Mouse (Mus musculus) cerebellum, adult 18-20 months (tissue): ENCODE data around the gene Ftl1.
A peak's percentile ranks its signal among the peaks of the same experiment; 100 is the strongest.
"Not testable (repeated sequence)": the region's sequence is repeated elsewhere in the genome, so short reads cannot be mapped to it uniquely, and the experiment has no call there.

ENCODE experiments used
- DNase-seq, 2 experiments: peaks; one replicate each; pipeline ENCODE4 v3.0.0; 2021

The Ftl1 gene

GRCm38 (mm10) chr7:45459564-45460140 is at the start of gene Ftl1:
Gene Ftl1 (minus strand): TSS chr7:45459884.
- DNase-seq, result peak; percentile 92 to 97

- DNase-seq, result no peak
Measured at GRCm38 (mm10) chr7:45509181-45509882, 49.6 kb upstream of the Ftl1 start.

GRCm38 (mm10) chr7:45508561-45508960 is 48.9 kb upstream of the Ftl1 start:
- no peak for DNase-seq

GRCm38 (mm10) chr7:45507583-45507982 is 47.9 kb upstream of the Ftl1 start:
- DNase-seq, result peak in 1 of 2 experiments; percentile 54

GRCm38 (mm10) chr7:45498427-45498826 is 38.7 kb upstream of the Ftl1 start:
- DNase-seq, result no peak

- DNase-seq, result no peak
Measured at GRCm38 (mm10) chr7:45494548-45494947, 34.9 kb upstream of the Ftl1 start.

GRCm38 (mm10) chr7:45492951-45493350 is 33.3 kb upstream of the Ftl1 start:
- DNase-seq, result peak; percentile 81 to 89

GRCm38 (mm10) chr7:45492225-45492844 is 32.7 kb upstream of the Ftl1 start:
- DNase-seq, result peak in 1 of 2 experiments; percentile 44

DNA sequence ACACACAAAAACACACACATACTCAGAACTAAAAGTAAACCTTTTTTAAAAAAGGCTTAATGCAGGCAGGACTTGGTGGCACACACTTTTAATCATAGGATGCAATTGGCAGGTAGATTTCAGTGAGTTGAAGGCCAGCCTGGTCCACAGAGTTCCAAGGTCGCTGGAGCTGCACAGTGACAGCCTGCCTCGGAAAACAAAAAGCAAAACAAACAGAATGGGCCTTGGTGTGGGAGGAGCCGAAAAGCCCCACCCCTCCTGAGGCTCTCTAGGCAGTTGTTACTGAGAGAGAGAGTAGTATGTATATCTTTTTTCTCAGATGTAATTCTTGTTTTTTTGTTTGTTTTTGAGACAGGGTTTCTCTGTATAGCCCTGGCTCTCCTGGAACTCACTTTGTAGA is 31.6 kb upstream of the Ftl1 start:
- DNase-seq, result no peak

DNA sequence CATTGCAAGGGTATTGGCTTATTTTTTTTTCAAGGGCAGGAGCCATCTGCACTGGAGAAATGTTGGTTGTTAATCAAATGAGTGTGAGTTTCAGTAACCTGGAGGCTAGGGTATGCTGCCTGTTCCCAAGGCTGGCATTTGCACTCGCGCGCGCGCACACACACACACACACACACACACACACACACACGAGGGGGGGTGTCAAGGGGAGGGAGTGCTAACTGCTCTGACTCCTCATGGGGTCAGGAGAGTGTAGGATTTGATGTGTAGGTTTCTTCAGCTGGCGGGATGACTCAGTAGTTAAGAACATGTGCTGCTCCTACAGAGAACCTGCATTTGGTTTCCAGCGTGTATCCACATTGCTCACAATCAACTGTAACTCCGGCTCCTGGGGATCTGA is 31.1 kb upstream of the Ftl1 start:
- no peak for DNase-seq

GRCm38 (mm10) chr7:45489578-45489977 is 29.9 kb upstream of the Ftl1 start:
- no peak for DNase-seq

- DNase-seq, result peak; percentile 71 to 74
Measured at GRCm38 (mm10) chr7:45488293-45489204, 28.9 kb upstream of the Ftl1 start, which contains the start of gene Dhdh. Gene Dhdh (minus strand): TSS chr7:45488805.

- no peak for DNase-seq
Measured at GRCm38 (mm10) chr7:45487861-45488292, 28.2 kb upstream of the Ftl1 start.

DNA sequence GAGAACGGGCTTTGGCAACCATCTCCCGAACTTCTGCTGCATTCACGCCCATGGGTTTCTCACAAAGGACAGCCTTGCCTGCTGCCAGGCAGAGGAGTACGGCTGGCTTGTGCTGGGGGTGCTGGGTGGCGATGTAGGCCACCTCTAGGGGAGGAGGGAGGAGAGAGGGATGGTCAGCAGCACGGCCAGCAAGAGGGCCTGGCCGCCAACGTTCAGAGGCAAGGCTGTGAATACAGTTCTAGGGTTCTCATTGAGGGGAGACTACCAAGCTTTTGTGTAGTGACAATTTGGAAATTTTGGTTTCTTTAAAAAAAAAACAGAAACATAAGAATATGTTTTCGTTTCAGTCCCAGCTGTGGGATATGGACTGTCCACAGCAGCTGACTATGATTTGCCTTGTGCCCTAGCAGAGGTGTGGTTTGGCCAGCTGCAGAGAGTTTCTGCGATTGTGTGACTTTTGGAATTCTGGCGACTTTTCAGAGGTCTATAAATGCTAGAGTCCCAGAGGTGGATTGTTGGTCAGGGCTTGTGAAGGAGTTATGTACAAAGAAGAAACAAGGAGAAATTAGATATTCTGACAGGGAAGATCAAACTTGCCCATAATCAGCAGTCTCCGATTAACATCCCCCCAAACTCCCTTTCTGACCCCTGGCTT is 27.2 kb upstream of the Ftl1 start, which contains the start of gene Gm45808:
TSS of gene Gm45808 (minus strand) at position 51 of the 655 bp plus-strand sequence.
- DNase-seq, result no peak

DNA sequence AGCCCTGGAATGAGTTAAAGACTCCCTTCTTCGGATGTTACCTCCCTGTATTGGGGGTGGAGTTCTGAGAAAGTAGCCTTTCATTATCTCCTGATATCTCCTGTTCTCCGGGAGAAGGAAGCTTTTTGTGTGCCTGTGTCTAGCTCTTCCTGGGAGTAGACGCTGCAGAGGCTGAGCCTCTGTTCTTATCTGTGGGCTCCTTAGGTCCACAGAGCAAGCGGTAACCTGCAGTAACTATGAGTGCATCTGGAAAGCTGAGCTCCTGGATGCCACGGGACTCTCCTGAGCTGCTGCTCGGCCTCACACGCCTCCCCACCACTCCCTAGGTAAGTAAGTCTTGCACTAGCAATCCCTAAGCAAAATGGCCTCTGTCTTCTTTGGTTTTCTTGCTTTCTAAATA is 26.5 kb upstream of the Ftl1 start:
- no peak for DNase-seq

DNA sequence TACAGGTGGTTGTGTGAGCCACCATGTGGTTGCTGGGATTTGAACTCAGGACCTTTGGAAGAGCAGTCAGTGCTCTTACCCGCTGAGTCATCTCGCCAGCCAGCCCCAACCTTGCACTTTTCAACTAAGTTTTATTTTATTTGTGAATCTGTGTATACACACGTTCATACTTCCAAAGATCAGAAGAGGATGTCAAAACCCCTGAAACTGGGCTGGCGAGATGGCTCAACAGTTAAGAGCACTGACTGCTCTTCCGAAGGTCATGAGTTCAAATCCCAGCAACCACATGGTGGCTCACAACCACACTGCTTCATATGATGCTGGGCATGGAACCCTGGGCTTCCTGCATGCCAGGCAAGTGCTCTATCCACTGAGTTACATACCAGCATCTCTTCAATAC is 25.3 kb upstream of the Ftl1 start:
- not testable (repeated sequence) for DNase-seq

DNA sequence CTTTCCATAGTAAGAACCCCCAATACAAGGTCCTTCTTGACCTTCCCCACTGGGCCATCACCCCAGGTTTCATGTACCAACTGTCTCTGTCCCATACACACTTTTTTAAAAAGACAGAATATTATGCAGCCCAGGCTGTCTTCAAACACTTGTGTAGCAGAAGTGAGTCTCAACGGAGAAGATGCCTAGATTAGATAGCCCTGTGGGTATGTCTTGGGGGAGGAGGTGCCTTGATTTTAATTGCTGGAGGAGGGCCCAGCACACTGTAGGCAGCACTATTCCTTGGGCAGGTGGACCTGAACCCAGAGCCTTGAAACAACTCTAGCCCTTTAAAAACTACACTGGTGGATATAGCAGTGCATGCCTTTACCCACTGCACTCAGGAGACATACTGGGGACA is 22.5 kb upstream of the Ftl1 start:
- no peak for DNase-seq

GRCm38 (mm10) chr7:45481374-45481927 is 21.8 kb upstream of the Ftl1 start, which contains the start of gene Tulp2:
Gene Tulp2 (plus strand): TSS chr7:45481877.
- DNase-seq, result peak; percentile 73 to 81

DNA sequence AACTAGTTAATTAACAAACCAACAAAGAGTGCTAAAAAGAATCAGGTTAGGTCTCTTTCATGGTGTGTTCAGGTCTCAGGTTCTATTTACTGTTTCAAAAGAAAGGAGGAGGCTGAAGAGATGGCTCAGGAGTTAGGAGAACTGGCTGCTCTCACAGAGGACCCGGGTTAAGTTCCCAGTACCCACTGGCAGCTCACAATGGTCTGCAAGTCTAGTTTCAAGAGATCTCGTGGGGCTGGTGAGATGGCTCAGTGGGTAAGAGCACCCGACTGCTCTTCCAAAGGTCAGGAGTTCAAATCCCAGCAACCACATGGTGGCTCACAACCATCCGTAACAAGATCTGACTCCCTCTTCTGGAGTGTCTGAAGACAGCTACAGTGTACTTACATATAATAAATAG is 20.6 kb upstream of the Ftl1 start:
- DNase-seq, result not testable (repeated sequence)

DNA sequence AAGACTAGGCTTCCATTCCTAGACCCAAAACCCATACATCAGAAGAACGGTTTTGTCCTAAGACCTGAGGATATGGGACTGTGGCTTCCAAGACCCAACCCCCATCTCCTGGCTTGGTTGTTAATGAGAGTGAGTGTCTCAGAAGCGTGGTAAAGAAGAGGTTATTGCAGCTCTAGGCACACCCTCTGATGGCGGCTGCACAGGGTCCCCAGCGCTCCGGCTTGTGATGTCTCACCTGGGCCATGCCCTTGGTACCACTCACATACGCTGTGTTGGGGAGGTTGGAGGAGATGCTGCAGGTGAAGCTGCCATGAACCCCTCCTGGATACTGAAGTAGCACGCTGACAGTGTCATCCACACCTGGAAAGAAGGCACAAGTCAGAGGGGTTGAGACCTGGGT is 19.1 kb upstream of the Ftl1 start:
- DNase-seq, result no peak

DNA sequence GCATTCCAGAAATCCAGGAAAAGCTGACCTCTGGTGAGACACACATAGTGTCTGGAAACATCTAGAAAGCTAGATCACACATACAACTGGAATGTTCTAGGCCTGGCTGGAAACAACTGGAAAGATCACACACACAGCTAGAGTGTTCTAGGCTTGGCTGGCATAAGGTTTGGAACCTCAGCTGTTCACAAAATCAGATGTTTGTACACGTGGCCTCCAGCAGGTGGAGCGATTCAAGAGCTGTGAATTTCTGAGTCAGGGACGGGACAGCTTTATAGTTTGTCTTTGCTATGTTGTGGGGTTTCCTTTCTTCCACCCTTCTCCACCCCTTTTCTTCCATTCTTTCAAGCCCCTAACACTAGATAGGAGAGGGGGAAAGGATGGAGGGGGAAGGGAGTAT is 17.3 kb upstream of the Ftl1 start:
- peak; percentile 80 to 82 for DNase-seq

- no peak for DNase-seq
Measured at GRCm38 (mm10) chr7:45476453-45476852, 16.8 kb upstream of the Ftl1 start.
